Mouse (Mus musculus): ENCODE measurements at regions not wholly inside any gene's neighbourhood (a gene's known extent, or its start where the extent isn't known, plus 50 kb on each side); places are given as distances from the start of the nearest gene placed in this dataset.

- no peak for DNase-seq (ENCODE audit: low read depth, low spot score)
Measured at GRCm38 (mm10) chr3:80255304-80255703, 371.0 kb downstream of the Fam198b start.

GRCm38 (mm10) chr3:80256383-80256782 is 372.1 kb downstream of the Fam198b start:
- no peak for DNase-seq (ENCODE audit: low read depth, low spot score)

- no peak for DNase-seq (ENCODE audit: low read depth, low spot score)
Measured at GRCm38 (mm10) chr3:80263095-80263494, 378.8 kb downstream of the Fam198b start.

- no peak for DNase-seq (ENCODE audit: low read depth, low spot score)
Measured at GRCm38 (mm10) chr3:80284656-80285055, 400.3 kb downstream of the Fam198b start.

- no peak for DNase-seq (ENCODE audit: low read depth, low spot score)
Measured at GRCm38 (mm10) chr3:80285246-80285645, 400.9 kb downstream of the Fam198b start.

- no peak for DNase-seq (ENCODE audit: low read depth, low spot score)
Measured at GRCm38 (mm10) chr3:80293485-80293884, 409.2 kb downstream of the Fam198b start.

GRCm38 (mm10) chr3:80307632-80308031 is 423.3 kb downstream of the Fam198b start:
- no peak for DNase-seq (ENCODE audit: low read depth, low spot score)

GRCm38 (mm10) chr3:80309931-80310330 is 425.6 kb downstream of the Fam198b start:
- DNase-seq (ENCODE audit: low read depth, low spot score), result no peak

GRCm38 (mm10) chr3:80311689-80312088 is 427.4 kb downstream of the Fam198b start:
- DNase-seq (ENCODE audit: low read depth, low spot score), result no peak

- DNase-seq (ENCODE audit: low read depth, low spot score), result no peak
Measured at GRCm38 (mm10) chr3:80322291-80322690, 438.0 kb downstream of the Fam198b start.

GRCm38 (mm10) chr3:80324726-80325125 is 440.4 kb downstream of the Fam198b start:
- no peak for DNase-seq (ENCODE audit: low read depth, low spot score)

GRCm38 (mm10) chr3:80331776-80332175 is 447.4 kb downstream of the Fam198b start:
- no peak for DNase-seq (ENCODE audit: low read depth, low spot score)

- DNase-seq (ENCODE audit: low read depth, low spot score), result no peak
Measured at GRCm38 (mm10) chr3:80334446-80334893, 450.1 kb downstream of the Fam198b start.

- DNase-seq (ENCODE audit: low read depth, low spot score), result no peak
Measured at GRCm38 (mm10) chr3:80336123-80336674, 451.9 kb downstream of the Fam198b start.

- no peak for DNase-seq (ENCODE audit: low read depth, low spot score)
Measured at GRCm38 (mm10) chr3:80367972-80368371, 434.7 kb downstream of the Gria2 start.

GRCm38 (mm10) chr3:80369214-80369941 is 433.3 kb downstream of the Gria2 start:
- no peak for DNase-seq (ENCODE audit: low read depth, low spot score)

- no peak for DNase-seq (ENCODE audit: low read depth, low spot score)
Measured at GRCm38 (mm10) chr3:80372436-80372835, 430.2 kb downstream of the Gria2 start.

- no peak for DNase-seq (ENCODE audit: low read depth, low spot score)
Measured at GRCm38 (mm10) chr3:80385986-80386385, 416.6 kb downstream of the Gria2 start.

- DNase-seq (ENCODE audit: low read depth, low spot score), result no peak
Measured at GRCm38 (mm10) chr3:80396240-80396639, 406.4 kb downstream of the Gria2 start.

- no peak for DNase-seq (ENCODE audit: low read depth, low spot score)
Measured at GRCm38 (mm10) chr3:80420453-80420852, 382.2 kb downstream of the Gria2 start.

GRCm38 (mm10) chr3:80421461-80421860 is 381.2 kb downstream of the Gria2 start:
- DNase-seq (ENCODE audit: low read depth, low spot score), result no peak

- no peak for DNase-seq (ENCODE audit: low read depth, low spot score)
Measured at GRCm38 (mm10) chr3:80422106-80422505, 380.5 kb downstream of the Gria2 start.

- no peak for DNase-seq (ENCODE audit: low read depth, low spot score)
Measured at GRCm38 (mm10) chr3:80422646-80423045, 380.0 kb downstream of the Gria2 start.
